Mouse (Mus musculus) effector memory CD4-positive, alpha-beta T cell, adult 7 months (primary cell): ENCODE results near the gene Cadm4. TPM values are rescaled to one million over a fixed set of nuclear protein-coding genes. Genes with fewer than 3 reads are reported as not detected.

Experiments used
- polyA plus RNA-seq: library from polyadenylated mRNA; unstranded; fragments of 100-300 nt; shearing (Covaris generic); gene quantifications from one replicate; pipeline ENCODE4 v1.2.1, GENCODE M21; 2017

The Cadm4 gene
- polyA plus RNA-seq, result not detected

DNA sequence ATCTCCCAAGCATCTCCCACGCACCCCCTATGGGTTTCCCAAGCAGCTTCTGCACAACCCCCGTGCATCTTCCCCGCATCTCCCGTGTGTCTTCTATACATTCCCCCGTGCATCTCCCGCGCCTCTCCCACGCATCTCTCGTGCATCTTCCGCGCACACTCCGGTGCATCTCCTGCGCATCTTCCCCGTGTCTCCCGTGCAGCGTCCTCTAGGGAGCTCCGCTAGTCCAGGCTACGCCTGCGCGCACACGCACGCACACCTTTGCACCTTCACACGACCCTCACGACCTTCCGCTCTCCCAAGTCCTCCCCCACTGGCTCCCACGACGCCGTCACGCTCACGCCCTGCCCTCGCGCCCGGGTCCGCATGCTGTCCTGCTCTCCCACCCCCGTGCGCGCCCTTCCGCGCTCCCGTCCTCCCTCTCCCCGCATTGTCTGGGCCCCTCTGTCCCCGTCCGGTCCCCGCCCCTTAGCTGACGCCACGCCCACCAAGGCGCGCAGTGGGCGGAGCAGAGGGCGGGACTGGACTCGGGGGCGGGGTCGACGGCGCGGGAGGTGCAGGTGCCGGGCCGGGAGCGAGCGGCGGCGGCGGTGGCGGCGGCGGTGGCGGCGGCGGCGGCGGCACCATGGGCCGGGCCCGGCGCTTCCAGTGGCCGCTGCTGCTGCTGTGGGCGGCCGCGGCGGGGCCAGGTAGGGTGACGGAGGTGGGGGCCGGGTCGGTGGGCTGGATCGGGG lies at the start of gene Cadm4:
Gene Cadm4 (plus strand): TSS at position 550 of the 734 bp plus-strand sequence.

DNA sequence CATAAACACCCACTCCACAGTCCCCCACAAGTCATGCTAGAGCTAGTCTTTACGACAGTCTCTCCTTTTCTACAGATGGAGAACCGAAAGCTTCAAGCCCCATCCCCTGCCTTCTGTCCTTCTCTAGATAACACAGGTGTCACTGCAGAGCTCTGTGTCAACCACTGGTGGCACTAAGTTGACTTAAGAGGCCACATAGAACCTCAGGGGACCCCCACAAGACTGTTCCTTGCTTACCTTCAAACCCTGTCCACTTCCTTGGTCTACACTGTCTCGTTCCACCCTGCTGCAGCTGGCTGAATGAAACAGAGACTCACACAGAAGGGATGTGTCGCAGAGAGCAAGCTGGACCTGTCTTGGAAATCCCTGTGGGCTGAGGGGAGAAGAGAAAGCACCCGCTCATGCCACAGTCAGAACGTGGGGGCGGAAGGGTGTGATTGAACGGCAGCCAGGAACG lies 29.9 kb upstream of the Cadm4 start, which contains the start of gene Irgc1:
Gene Irgc1 (minus strand): TSS at position 443 of the 457 bp plus-strand sequence.

DNA sequence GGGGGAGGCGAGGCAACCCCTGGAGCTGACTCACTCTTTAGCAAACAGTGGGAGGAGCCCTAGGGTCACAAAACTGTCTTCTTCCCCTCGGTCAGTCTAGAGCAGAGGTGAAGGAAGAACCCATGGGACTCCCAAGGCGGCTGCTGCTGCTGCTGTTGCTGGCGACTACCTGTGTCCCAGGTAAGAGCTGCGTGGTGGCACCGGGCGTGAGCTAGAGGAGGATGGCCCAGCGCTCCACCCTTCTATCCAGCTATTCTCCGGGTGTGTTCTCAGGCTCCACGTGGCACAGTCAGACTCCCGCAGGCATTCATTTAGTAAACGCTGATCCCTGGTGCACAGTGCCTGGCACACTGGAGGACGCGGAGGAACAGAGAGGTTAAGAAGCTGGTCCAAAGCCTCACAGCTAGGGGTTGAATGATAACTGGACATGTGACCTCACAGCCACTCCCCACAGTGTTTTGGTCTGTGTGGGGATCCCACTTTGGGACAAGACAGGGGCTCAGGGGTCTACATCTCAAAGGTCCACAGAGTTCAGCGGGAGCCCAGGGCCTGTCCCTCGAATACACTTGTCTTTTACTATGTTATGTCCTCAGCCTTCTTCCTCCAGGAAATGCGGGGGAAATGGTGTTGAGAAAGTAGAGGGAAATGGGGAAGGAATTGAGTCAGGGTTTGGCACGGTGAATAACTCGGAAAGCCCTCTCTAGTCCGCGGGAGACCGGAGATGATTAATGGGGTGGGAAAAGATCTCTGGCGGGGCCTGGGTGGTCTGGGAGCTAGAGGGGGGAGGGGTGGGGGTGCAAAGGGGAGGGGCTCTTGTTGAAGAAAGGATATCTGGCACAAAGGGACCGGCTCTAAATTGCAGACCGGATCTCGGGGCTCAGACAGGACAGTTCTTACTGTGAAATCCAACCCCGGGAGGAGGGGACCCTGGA lies 19.2 kb upstream of the Cadm4 start, which contains the start of gene Plaur:
Gene Plaur (plus strand): TSS at position 97 of the 932 bp plus-strand sequence.

DNA sequence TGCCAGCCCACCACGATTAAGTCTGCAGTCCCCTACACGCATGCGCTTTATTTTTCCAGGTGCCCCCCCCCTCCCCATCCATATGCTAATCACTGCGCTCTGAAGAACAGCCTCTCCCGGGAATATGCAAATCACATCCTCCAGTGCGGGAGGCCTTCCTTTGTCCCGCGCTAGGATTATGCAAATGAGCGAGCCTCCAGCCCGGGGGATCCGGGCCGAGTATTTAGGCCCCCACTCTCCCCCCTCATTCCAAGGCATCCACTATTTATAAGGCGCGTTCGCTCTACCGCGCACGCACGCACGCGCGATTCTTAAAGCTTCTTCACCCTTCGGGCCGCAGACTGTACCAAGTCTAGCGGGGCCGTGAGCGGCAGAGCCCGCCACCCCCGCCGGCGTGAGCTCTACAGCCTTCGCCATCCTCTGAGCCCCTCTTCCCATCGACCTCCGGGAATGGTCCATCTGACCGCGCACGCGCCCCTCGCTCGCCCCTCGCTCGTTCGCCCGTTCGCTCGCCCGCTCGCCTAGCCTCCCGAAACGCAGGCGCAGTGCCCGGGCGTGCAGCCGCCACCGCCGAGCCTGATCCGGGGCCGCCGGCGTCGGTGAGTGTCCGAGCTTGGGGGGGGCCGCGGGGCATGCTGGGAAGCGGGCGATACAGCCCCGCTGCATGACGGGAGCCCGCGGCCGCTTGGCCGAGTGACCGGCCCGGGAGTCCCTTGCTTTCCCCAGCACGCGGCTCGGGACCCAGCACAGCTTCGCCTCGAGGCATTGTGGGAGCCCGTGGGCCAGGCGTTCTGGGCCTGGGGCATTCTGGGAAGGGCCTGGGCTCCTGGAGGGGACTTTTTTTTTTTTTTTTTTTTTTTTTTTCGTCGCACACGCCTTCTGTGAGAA lies 25.3 kb downstream of the Cadm4 start, which contains the start of gene Zfp428:
Gene Zfp428 (plus strand): TSS at position 169 of the 888 bp plus-strand sequence.

DNA sequence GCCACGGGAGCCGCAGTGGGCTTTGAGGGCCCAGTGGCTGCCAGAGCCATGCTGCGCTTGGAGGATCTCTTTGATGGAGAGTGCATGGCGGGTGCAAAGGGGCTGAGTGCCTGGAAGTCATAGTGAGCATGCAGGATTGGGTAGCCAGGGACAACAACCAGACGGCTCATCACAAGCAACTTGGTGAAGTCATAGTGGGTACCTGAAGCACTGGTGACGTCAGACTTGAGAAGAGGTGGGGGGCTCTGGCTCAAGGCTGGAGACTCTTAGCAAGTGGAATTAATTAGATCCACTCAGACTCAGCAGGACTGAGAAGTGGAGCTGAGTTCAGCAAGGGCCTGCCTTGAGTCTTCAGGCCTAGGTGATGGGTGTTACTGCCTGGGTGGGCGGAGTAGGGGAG lies 30.5 kb downstream of the Cadm4 start, which contains the start of gene AC161166.1:
Gene AC161166.1 (minus strand): TSS at position 101 of the 400 bp plus-strand sequence.

DNA sequence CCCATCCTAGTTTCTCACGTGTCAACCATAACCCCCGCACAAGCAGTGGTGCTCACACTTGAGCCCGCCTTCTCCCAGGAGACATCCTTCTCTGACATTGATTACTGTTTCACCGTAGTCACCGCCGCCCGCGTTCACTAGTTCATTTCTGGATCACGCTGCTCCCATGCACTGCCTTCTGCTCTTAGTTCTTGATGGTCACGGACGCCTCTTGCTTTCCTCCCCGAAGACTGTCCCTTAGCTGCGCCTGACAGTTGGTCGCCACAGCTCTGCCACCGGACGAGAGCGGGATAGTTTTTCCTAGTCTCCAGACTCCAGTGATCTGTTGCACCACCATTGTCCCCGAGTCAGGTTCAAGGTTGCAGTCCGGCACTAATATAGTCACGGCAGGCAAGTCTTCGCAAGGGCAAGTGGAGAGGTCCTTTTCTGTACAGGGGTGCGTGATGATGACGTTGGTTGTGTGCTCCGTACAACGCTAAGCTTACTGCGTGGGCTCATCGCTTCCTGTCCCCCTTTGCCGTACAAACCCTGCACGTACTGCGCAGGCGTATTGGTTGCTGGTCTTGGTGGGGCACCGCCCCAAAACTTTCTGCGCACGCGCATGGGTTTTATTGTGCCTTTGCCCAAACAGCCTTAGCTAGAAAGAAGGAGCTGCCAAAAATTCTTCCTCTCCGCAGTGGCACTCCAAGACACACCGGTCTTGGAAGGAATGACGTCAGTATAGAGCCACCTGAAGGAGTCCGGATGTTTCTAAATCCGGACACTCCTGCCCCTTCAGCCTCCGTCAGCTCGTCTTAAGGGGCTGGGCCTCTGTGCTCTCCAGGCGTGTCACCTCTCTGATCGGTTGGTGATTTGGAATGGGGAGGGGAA lies 48.5 kb downstream of the Cadm4 start, which contains the start of gene Irgq:
Gene Irgq (plus strand): TSS at position 628 of the 870 bp plus-strand sequence.

DNA sequence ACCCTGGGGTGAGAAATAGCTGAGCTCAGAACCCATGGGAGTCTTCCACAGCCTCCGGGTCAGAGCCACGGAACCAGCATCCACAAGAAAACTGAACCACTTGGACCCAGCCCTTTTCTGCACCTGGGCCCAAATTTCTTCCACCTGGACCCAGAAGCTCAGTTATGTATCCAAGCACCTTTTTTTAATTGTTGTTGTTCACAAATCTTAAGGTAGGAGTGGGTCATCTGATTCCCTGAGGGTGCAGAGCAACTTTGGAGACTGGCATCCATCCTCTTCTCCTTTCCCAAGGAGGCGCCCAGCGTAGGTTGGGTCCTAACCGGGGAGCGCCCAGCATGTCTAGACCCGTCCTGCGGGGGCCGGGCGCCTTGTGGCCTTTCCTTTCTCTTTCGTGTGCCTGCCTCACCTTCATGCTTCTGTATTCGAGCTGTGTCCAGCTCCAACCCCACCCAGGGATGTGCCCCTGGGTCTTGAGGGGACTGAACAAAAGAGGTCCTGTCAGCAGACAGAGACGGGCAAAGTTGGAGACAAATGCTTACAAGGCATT lies 64.3 kb downstream of the Cadm4 start, which contains the start of the genes Pinlyp and Xrcc1:
Gene Pinlyp (minus strand): TSS at position 51 of the 547 bp plus-strand sequence.
Gene Xrcc1 (plus strand): TSS at position 222 of the 547 bp plus-strand sequence.

Other genes starting within 250 kb of the Cadm4 start
- 2.5 TPM for gene Zfp109, start 244.5 kb upstream of the Cadm4 start, polyA plus RNA-seq
- 0.20 TPM for gene Zfp108, start 227.2 kb upstream of the Cadm4 start, polyA plus RNA-seq
- gene Zfp93, start 211.6 kb upstream of the Cadm4 start, polyA plus RNA-seq, result 0.72 TPM
- 11.7 TPM for gene Zfp61, start 180.8 kb upstream of the Cadm4 start, polyA plus RNA-seq
- 3.8 TPM for gene Zfp94, start 165.4 kb upstream of the Cadm4 start, polyA plus RNA-seq
- gene Tescl, start 148.1 kb upstream of the Cadm4 start, polyA plus RNA-seq, result not detected
- gene Lypd5, start 132.8 kb upstream of the Cadm4 start, polyA plus RNA-seq, result 0.45 TPM
- 156 TPM for gene Kcnn4, start 111.8 kb upstream of the Cadm4 start, polyA plus RNA-seq
- 49.0 TPM for gene Smg9, start 82.4 kb upstream of the Cadm4 start, polyA plus RNA-seq
- gene Irgc1, start 29.7 kb upstream of the Cadm4 start, polyA plus RNA-seq, result not detected
- 1.8 TPM for gene Plaur, start 19.5 kb upstream of the Cadm4 start, polyA plus RNA-seq
- 1.3 TPM for gene Zfp428, start 25.0 kb downstream of the Cadm4 start, polyA plus RNA-seq
- not detected for gene AC161166.1, start 30.4 kb downstream of the Cadm4 start, polyA plus RNA-seq
- gene Irgq, start 48.7 kb downstream of the Cadm4 start, polyA plus RNA-seq, result 2.7 TPM
- not detected for gene Pinlyp, start 64.1 kb downstream of the Cadm4 start, polyA plus RNA-seq
- gene Xrcc1, start 64.3 kb downstream of the Cadm4 start, polyA plus RNA-seq, result 47.0 TPM
- 13.6 TPM for gene Ethe1, start 105.5 kb downstream of the Cadm4 start, polyA plus RNA-seq
- gene Zfp575, start 105.6 kb downstream of the Cadm4 start, polyA plus RNA-seq, result not detected
- gene Phldb3, start 128.7 kb downstream of the Cadm4 start, polyA plus RNA-seq, result not detected
- not detected for gene Lypd3, start 154.5 kb downstream of the Cadm4 start, polyA plus RNA-seq
- not detected for gene Tex101, start 194.7 kb downstream of the Cadm4 start, polyA plus RNA-seq
- not detected for gene BC049730, start 227.2 kb downstream of the Cadm4 start, polyA plus RNA-seq
- gene Gm4763, start 244.9 kb downstream of the Cadm4 start, polyA plus RNA-seq, result not detected